Mouse (Mus musculus) midbrain, embryonic 11.5 days (tissue): ENCODE results near the gene Gm13090. TPM values are rescaled to one million over a fixed set of nuclear protein-coding genes. Genes with fewer than 3 reads are reported as not detected.

Experiments used
- ATAC-seq: fragments of 200-750 bp; cut with Nextera tagmentation; 2 replicates; pipeline ENCODE4 v1.8.0; 2017; ENCODE audit warnings: moderate TSS enrichment, moderate library complexity; ENCODE audit not compliant: low FRiP score
- DNase-seq: peaks from one replicate; pipeline ENCODE4 v3.0.0; 2015; ENCODE audit warnings: low spot score; ENCODE audit errors: missing footprints
- H3K27ac ChIP-seq: fragments of 300-500 bp; sonication (generic); 2 replicates; pipeline ENCODE4 v1.5.1; 2014; ENCODE audit warnings: low read depth, low read length
- H3K27me3 ChIP-seq: fragments of 300-500 bp; sonication (generic); 2 replicates; pipeline ENCODE4 v1.6.1; 2014; ENCODE audit warnings: mild to moderate bottlenecking, low read length, moderate library complexity, mixed read lengths; ENCODE audit not compliant: control insufficient read depth, insufficient read depth
- H3K36me3 ChIP-seq: fragments of 300-500 bp; sonication (generic); 2 replicates; pipeline ENCODE4 v1.6.1; 2014; ENCODE audit warnings: mild to moderate bottlenecking, low read length, moderate library complexity, mixed read lengths; ENCODE audit not compliant: control insufficient read depth, insufficient read depth
- H3K4me1 ChIP-seq: fragments of 300-500 bp; sonication (generic); 2 replicates; pipeline ENCODE4 v1.6.1; 2014; ENCODE audit warnings: low read length; ENCODE audit not compliant: control insufficient read depth, insufficient read depth
- H3K4me2 ChIP-seq: fragments of 300-500 bp; sonication (generic); 2 replicates; pipeline ENCODE4 v1.6.1; 2014; ENCODE audit warnings: mild to moderate bottlenecking, moderate library complexity
- H3K4me3 ChIP-seq: fragments of 300-500 bp; sonication (generic); 2 replicates; pipeline ENCODE4 v1.5.1; 2014; ENCODE audit warnings: low read depth, low read length
- H3K9ac ChIP-seq: fragments of 300-500 bp; sonication (generic); 2 replicates; pipeline ENCODE4 v1.6.1; 2014; ENCODE audit warnings: low read length
- H3K9me3 ChIP-seq: fragments of 300-500 bp; sonication (generic); 2 replicates; pipeline ENCODE4 v1.6.1; 2016; ENCODE audit warnings: low read length; ENCODE audit not compliant: control insufficient read depth
- WGBS: fragments of 180-500 bp; shearing (Covaris S2); extraction: QIAGEN DNeasy Blood & Tissue Kit; methylation state at CpG from one replicate; pipeline ENCODE4 v1.1.7; 2014; 5-methylcytosine and 5-hydroxymethylcytosine counted together
- polyA plus RNA-seq: library from polyadenylated mRNA; unstranded; fragments of >200 nt; fragmentation: Nextera tagmentation; extraction: Ambion mirVana; gene quantifications from 2 replicates; pipeline ENCODE4 v1.2.1, GENCODE M21; 2014

Gm13090 gene
- polyA plus RNA-seq, 1 experiment from 2014 or later, result not detected

DNA sequence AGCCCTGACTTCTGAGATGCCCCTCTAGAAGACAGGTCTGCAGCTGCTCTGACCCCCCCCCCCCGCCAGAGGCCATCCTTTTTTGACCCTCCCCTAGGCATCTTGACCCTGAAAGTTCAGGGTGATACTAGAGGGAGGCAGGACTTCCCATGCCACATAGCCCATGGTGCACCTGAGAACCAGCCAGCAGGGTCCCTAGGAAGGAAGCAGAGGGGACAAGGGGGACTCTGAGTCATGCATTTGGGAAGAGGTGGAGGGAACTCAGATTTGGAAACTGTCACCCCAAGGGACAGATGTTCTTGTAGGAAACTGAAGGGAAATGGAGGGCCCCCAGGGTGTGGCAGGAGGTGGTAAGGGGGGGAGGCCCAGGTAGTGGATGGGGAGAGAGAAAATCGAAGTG, 49.2 kb downstream of the Gm13090 start:
- 26% methylated on average over 2 of the region's 2 CpGs for WGBS

DNA sequence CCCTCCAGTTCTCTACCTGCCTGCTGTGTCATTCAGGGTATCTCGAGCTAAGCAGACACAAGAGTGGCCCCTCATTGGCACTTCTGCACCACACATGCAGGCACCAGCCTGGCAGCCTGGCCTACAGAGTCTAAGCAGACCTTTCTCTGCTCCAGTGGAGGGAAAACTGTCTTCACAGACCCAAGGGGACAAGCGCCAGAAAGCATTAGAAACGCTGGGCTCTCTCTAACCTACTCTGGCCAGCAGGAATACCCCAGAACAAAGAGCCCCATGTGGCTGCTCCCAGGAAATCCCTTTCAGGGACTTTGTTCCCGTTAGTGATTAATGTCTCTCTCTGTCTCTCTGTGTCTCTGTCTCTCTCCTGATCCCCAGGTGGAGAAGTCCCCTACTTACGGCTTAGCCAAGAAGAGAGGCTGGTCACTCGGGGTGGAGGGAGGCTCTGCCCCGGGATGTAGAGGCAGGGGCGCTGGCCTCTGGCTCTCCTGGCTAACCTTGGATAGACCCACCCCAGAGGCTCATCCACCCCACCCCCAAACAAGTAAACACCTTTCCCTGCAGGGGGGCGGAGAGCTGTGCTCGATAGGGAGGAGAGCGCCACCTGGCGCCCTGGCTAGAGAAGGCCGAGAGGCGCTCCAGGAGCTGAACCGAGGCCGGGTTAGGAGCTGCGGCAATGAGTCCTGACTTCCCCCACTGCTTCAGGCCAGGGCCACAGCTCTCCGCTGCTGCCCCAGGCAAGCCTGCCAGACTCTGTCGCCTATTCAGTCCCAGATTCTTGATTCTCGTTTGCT, 49.9 kb downstream of the Gm13090 start:
- Histone ChIP-seq H3K36me3 (no peaks in the 10 kb centered on the region), H3K4me3 (peak overlapping the region; percentile 10)

More for the DNA sequence above, 49.2 kb downstream of the Gm13090 start:
- Histone ChIP-seq H3K4me2 (peak overlapping the region; percentile 4; the same call in 1 of the 2 replicates), H3K27ac (no peak overlapping the region), H3K9ac (peak overlapping the region; percentile 0; the same call in 1 of the 2 replicates), H3K36me3 (no peaks in the 10 kb centered on the region), H3K27me3 (no peaks in the 10 kb centered on the region), H3K4me1 (peaks cover 31% of the 10 kb centered on the region), H3K9me3 (no peaks in the 10 kb centered on the region), H3K4me3 (no peak overlapping the region)
- no peak for DNase-seq
- ATAC-seq, result no peak

DNA sequence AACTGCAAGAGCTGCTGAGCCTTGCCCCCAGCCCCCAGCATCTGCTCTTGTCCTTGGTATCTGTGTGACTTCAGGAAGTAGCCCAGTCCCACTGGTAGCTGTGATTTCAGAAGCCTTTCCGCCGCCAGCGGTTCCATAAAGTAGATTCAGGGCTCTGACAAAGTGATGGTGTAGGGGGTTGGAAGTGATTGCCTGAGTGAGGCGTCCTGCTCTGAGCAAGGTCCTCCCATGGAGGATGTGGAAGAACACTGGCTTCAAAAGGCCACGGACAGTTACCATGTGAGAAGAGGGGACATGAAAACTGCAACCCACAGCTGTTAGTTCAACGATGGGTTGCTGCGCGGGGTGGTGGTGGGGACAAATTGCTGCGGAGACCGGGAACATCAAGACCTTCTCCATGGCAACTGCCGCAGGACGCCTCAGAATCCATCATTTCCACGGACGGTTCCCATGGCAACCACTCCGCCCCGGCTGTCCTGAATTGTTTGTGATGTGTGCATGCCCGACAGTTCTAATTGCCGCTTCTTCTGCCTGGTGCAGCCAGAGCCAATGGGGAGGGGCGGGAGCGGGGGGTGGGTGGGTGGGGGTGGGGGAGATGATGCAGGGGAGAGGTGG, 51.1 kb downstream of the Gm13090 start:
- H3K4me1 ChIP-seq, result peaks cover 31% of the 10 kb centered on the region
- 3% methylated on average over 20 of the region's 20 CpGs for whole genome bisulfite sequencing
- H3K4me2 ChIP-seq, result peak overlapping the region; percentile 46
- ATAC-seq (peak; percentile 77), DNase-seq (peak; percentile 99)
- H3K4me3 ChIP-seq, result peak overlapping the region; percentile 9
- peaks cover 10% of the 10 kb centered on the region; the same call in 1 of the 2 replicates for H3K9me3 ChIP-seq
- H3K27ac ChIP-seq, result peak overlapping the region; percentile 94
- H3K9ac ChIP-seq, result peak overlapping the region; percentile 55
- H3K36me3 ChIP-seq, result no peaks in the 10 kb centered on the region
- no peaks in the 10 kb centered on the region for H3K27me3 ChIP-seq

More for the DNA sequence above, 49.9 kb downstream of the Gm13090 start:
- Histone ChIP-seq H3K4me2 (peak overlapping the region; percentile 46), H3K4me1 (peaks cover 31% of the 10 kb centered on the region), H3K27ac (peak overlapping the region; percentile 94; the same call in 1 of the 2 replicates), H3K27me3 (no peaks in the 10 kb centered on the region), H3K9ac (peak overlapping the region; percentile 24), H3K9me3 (peaks cover 3% of the 10 kb centered on the region; the same call in 1 of the 2 replicates)
- DNase-seq, result peak; percentile 96
- peak; percentile 46 for ATAC-seq
- 2% methylated on average over 20 of the region's 20 CpGs for WGBS

Other genes with a start within 250 kb of the Gm13090 start
- gene Errfi1, start 235.7 kb upstream of the Gm13090 start, polyA plus RNA-seq, result 29.5 and 29.7 TPM in 2 replicates
- 383 and 406 TPM in 2 replicates for gene Park7, start 175.1 kb upstream of the Gm13090 start, polyA plus RNA-seq
- 0.18 and 0.30 TPM in 2 replicates for gene Tnfrsf9, start 175.0 kb upstream of the Gm13090 start, polyA plus RNA-seq
- not detected in 2 replicates for gene Uts2, start 92.5 kb upstream of the Gm13090 start, polyA plus RNA-seq
- gene Per3, start 44.9 kb upstream of the Gm13090 start, polyA plus RNA-seq, result 3.9 and 5.2 TPM in 2 replicates
- 80.3 and 87.9 TPM in 2 replicates for gene Vamp3, start 31.6 kb upstream of the Gm13090 start, polyA plus RNA-seq